Mouse (Mus musculus): ENCODE data around the gene Ccdc88c.

Gene Ccdc88c

GRCm38 (mm10) chr12:100883168-100883567 lies 145.7 kb downstream of the Ccdc88c start:
- DNase-seq (ENCODE audit: low spot score in 2 of 2) = no peak

GRCm38 (mm10) chr12:100878556-100878955 lies 150.3 kb downstream of the Ccdc88c start:
- DNase-seq (ENCODE audit: low spot score in 2 of 2) = no peak

DNA sequence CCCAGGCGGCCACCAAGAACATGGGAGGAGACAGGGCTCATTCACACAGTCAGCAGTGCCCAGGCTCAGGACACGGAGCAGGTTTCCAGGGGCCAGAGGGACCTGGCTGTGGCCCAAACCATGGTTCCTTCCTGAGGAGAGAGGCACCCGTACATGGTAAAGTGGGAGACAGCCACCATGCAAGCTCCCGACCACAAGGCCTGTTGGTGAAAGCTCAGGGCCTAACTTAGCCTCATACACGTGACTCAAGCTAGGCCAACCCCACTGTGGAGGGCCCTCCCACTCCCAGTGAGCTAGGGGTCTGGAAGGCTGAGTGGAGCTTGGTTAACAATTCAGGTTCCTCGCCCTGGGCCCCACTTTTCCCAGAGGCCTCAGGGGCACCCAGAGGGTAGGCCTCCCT lies 150.9 kb downstream of the Ccdc88c start:
- DNase-seq (ENCODE audit: low spot score in 2 of 2) = no peak

DNA sequence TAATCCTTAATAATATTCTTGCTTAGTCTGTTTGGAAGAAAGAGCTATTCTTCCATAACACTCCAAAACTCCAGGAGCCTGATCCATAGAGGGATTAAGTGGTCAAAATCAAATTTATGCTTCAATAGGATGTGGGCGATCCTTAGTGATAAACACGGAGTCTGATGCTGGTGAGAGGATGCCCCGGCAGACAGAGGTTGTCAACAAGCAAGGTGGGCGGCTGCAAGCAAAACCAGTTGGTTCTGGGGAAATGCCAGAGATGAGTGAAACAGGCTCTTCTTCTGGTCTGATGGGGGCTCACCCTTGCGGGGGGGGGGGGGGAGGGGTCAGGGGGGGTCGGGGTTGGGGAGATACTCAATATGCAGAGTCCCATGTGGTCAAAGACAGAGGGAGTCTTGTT lies 152.9 kb downstream of the Ccdc88c start:
- no peak for DNase-seq (ENCODE audit: low spot score in 2 of 2)

- DNase-seq (ENCODE audit: low spot score in 2 of 2) = no peak
Observed at GRCm38 (mm10) chr12:100875553-100875952, 153.3 kb downstream of the Ccdc88c start.

DNA sequence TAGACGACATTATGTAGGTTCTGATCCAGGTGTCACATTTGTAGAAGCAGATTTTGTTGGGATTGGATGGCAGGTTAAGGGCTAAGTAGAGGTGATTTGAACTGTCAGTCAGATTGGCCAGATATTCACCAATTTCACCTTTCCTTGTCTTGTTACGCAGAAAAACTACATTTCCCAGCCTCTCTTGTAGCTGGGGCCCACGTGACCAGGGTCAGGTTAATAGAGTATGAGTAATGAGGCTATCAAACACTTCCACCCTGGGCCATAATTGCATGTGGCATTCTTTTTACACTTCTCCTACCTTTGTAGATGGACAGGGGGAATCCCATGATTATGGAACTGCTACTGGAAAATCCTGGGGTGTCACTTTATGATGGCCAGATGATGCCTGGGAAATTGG lies 155.2 kb downstream of the Ccdc88c start:
- no peak for DNase-seq (ENCODE audit: low spot score in 2 of 2)

- no peak for DNase-seq (ENCODE audit: low spot score in 2 of 2)
Observed at GRCm38 (mm10) chr12:100871841-100872240, 157.0 kb downstream of the Ccdc88c start.

- DNase-seq (ENCODE audit: low spot score in 2 of 2) = no peak
Observed at GRCm38 (mm10) chr12:100871234-100871633, 157.6 kb downstream of the Ccdc88c start.

DNA sequence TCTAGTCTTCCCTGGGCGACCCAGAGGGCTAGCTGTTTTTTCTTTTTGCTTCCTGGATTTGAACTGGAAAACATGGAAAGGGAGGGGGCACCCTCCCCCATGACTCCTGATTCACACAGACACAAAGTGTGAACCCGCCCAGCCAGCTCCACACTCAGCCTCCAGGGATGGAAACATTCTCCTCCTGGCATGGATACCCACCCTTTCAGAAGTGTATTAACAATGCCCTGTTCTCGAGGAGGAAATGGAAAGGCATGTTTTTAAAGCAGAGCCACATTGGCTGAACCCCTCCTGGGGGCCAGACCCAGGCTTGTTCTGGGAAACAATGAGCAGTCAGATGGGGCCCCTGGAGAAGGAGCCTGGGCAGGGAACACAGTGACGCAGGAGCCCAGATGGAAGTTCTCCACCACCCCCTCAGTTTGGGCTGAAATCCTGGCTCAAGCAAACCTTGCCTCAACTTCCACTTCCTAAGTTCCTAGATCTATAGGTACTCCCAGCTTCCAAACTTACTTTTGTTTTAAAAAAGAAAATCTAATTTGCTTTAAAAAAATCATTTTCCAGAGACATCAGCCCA lies 160.7 kb downstream of the Ccdc88c start:
- no peak for DNase-seq (ENCODE audit: low spot score in 2 of 2)

- no peak for DNase-seq (ENCODE audit: low spot score in 2 of 2)
Observed at GRCm38 (mm10) chr12:100867097-100867496, 161.8 kb downstream of the Ccdc88c start.

- no peak for DNase-seq (ENCODE audit: low spot score in 2 of 2)
Observed at GRCm38 (mm10) chr12:100865509-100866078, 163.3 kb downstream of the Ccdc88c start.

DNA sequence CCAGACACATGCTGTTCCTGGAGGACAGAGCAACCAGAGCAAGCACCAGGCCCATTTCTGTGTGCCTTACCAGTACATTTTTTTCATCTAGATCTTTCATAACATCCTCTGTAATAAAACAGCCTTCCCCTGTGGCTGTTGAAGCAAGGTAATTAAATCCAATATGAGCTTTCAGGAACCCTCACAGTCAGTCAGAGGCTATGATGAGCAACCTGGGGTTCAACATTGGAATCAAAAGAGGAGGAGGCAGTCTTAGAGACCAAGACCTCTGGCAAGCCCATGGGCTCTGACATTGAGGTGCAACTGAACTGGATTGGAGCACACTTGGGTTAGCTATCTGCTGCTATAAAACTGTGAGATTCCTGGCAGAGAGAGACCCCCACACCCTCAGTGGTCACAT lies 163.8 kb downstream of the Ccdc88c start:
- DNase-seq (ENCODE audit: low spot score in 2 of 2) = no peak

- DNase-seq (ENCODE audit: low spot score in 2 of 2) = no peak
Observed at GRCm38 (mm10) chr12:100862856-100863446, 165.9 kb downstream of the Ccdc88c start.

DNA sequence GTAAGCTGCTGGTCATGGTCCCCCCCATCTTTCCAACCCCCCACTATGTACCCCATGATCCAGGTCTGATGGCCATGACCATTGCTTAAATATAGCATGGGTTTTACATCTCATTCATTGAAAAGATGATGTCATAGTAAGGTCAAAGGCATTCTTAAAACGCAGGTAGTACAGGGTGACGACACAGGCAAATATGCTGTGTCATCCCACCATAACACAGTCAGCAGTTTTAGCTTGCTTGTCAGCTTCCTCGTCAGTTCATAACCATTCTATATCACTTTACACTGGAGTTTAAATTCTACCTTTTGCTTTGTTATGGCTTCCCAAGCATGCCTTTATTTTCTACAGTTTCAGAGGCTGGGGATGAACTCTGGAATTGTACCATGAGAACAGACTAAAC lies 166.6 kb downstream of the Ccdc88c start:
- DNase-seq (ENCODE audit: low spot score in 2 of 2) = no peak

Data from frontal cortex, postnatal 10 days (tissue).